Mouse (Mus musculus) spleen, adult 10 weeks (tissue): ENCODE results near the gene Met. TPM values are rescaled to one million over a fixed set of nuclear protein-coding genes. Genes with fewer than 3 reads are reported as not detected.

ENCODE experiments used
- polyA plus RNA-seq: library from polyadenylated mRNA; stranded (reverse); fragments of 350-450 nt; fragmentation: Illumina TruSeq; extraction: RNeasy Lipid Tissue Mini Kit (QIAGEN cat#74804); gene quantifications from one replicate; pipeline ENCODE4 v1.2.3, GENCODE M21; 2015; ENCODE audit warnings: low replicate concordance; ENCODE audit not compliant: insufficient read depth

Met gene
- 9.9 TPM for polyA plus RNA-seq

DNA sequence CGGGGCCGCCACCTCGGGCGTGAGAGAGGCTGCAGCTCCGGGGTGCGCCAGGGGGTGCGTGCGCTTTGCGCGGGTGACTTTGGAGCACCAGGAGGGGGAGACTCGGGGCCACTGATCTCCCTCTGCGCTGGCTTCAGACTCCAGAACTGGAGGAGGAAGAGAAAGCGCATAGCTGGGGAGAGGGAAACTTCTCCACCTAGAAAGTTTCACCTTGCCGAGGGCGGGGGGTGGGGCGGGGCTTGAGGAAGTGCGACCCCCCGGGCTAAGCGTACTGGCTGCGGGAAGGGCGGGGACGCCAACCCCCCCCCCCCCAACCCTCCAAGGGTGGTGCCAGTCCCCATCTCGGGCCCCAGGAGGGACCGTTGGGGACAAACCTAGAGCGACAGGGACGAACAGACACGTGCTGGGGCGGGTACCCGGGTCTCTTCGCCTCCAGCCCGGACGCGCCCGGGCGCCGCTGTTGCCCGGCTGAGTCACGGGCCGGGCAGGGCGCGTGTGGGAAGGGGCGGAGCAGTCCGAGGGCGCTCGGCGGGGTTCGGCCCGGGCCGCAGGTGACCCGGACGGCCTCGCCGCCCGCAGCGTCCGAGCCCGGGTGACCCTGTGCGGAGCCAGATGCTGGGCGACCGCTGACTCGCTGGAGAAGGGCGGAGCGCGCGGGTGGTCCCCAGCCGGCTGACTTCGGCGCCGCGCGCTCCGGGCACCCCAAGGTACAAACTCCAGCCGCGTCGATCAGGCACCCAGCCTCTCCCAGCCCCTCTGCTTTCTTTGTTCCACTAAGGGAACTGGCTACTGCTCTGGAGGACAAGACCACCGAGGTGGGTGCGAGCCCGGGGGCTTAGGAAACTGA lies at the start of gene Met:
Gene Met (plus strand): TSS at position 367 of the 847 bp plus-strand sequence.

Other genes with a start within 250 kb of the Met start
- 14.8 TPM for gene Cav2, start 182.6 kb upstream of the Met start, polyA plus RNA-seq
- 46.3 TPM for gene Cav1, start 157.5 kb upstream of the Met start, polyA plus RNA-seq
- gene Capza2, start 172.4 kb downstream of the Met start, polyA plus RNA-seq, result 303 TPM
- gene St7, start 229.1 kb downstream of the Met start, polyA plus RNA-seq, result 10.2 TPM